Comparison of ENCODE assay signal across 8 mouse cellular contexts in the genomic region with DNA sequence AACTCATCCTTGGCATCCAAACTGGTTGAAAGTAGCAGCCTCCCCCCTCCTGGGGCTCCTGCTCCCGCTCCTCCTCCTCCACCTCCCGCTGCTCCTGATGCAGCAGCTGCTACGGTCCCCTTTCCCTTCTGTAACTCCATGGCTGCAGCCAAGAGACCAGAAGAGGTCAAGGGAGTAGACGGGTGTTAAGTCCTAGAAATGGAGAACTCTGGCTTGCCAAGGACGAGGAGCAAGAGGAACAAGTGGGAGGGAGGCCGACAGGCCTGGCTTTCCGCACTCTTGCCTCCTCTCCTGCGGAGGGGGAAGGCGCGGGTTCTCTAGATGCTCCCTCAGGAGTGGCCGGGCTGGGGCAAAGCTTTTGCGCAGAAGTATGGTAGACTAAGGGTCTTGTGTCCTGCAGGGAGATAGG. TPM values are rescaled to one million over a fixed set of nuclear protein-coding genes. Genes with fewer than 3 reads are reported as not detected.
DNase-seq lines count a peak whose midpoint lies in the region; ATAC-seq and TF ChIP-seq lines count a peak whose summit lies in the region.

No protein-coding gene starts in this region.

- peak; percentile 13 to 15 for DNase-seq in gastrocnemius, adult 8-10 months (ENCODE audit: low spot score in 2 of 2)
- no peak for DNase-seq in gastrocnemius, postnatal 10 days
- DNase-seq in ES-E14 (ENCODE audit: low read depth, low spot score), result no peak
- peak; percentile 47 for DNase-seq in embryo, embryonic 9.5 days (ENCODE audit: extremely low spot score)
- peak; percentile 48 to 53 for DNase-seq in layer of hippocampus, adult 8-10 months (ENCODE audit: low spot score in 2 of 2)
- DNase-seq in right cerebral cortex, postnatal 36 days (ENCODE audit: low spot score in 2 of 2), result peak; percentile 26 to 33

- 0 out of 2 replicates have a peak, but pooled peaks cover 3% of the 10 kb centered on the region for H3K36me3 ChIP-seq in ES-E14 (ENCODE audit: control insufficient read depth, insufficient read depth, low read length, poor library complexity, severe bottlenecking)
- H3K36me3 ChIP-seq in heart, embryonic 15.5 days, result no peaks in the 10 kb centered on the region; the same call in 1 of the 2 replicates
- no peaks in the 10 kb centered on the region for H3K36me3 ChIP-seq in lung, embryonic 16.5 days (ENCODE audit: control insufficient read depth, insufficient read depth, low read length)

- 0 out of 2 replicates have a peak, but pooled peaks have one; percentile 7 for ATAC-seq in heart, embryonic 15.5 days (replicated peaks; ENCODE audit: insufficient number of reproducible peaks, insufficient read depth, low FRiP score, low read depth)
- peak; percentile 32 for ATAC-seq in lung, embryonic 16.5 days (ENCODE audit: low read depth)

- H3K27me3 ChIP-seq in heart, embryonic 15.5 days, result no peaks in the 10 kb centered on the region
- no peaks in the 10 kb centered on the region for H3K27me3 ChIP-seq in lung, embryonic 16.5 days (ENCODE audit: control insufficient read depth, insufficient read depth, low read depth, low read length)

- no peaks in the 10 kb centered on the region for H3K9me3 ChIP-seq in ES-E14 (ENCODE audit: control insufficient read depth, insufficient read depth, low read depth, low read length)
- H3K9me3 ChIP-seq in heart, embryonic 15.5 days (replicated peaks), result no peaks in the 10 kb centered on the region
- no peaks in the 10 kb centered on the region for H3K9me3 ChIP-seq in lung, embryonic 16.5 days (ENCODE audit: control insufficient read depth, low read length)

- H3K9ac ChIP-seq in ES-E14 (ENCODE audit: insufficient read depth, low read depth, low read length, poor library complexity, severe bottlenecking), result peak overlapping the region; percentile 100
- peak overlapping the region; percentile 92 for H3K9ac ChIP-seq in heart, embryonic 15.5 days
- peak overlapping the region; percentile 85 for H3K9ac ChIP-seq in lung, embryonic 16.5 days (ENCODE audit: low read length)

- WGBS in heart, embryonic 15.5 days, result 0% methylated on average over 12 of the region's 12 CpGs
- WGBS in lung, embryonic 16.5 days, result under 1% methylated on average over 12 of the region's 12 CpGs

- in situ Hi-C loops in ES-E14 (cut with MboI; ENCODE audit: low sequenced_read_pairs in 2 of 2, unreplicated experiment in 2 of 2), result no loop called here

- peak overlapping the region; percentile 90 to 96 for H3K4me3 ChIP-seq in ES-E14 (ENCODE audit: insufficient read depth in 1 of 2, low read depth in 1 of 2, low read length in 2 of 2, poor library complexity in 1 of 2, severe bottlenecking in 1 of 2)
- peak overlapping the region; percentile 81 for H3K4me3 ChIP-seq in heart, embryonic 15.5 days
- H3K4me3 ChIP-seq in lung, embryonic 16.5 days (ENCODE audit: low read length), result peak overlapping the region; percentile 61

- H3K4me2 ChIP-seq in heart, embryonic 15.5 days, result peak overlapping the region; percentile 90
- H3K4me2 ChIP-seq in lung, embryonic 16.5 days (ENCODE audit: low read depth, low read length), result peak overlapping the region; percentile 84

- H3K4me1 ChIP-seq in ES-E14 (ENCODE audit: control insufficient read depth in 2 of 2, insufficient read depth in 2 of 2, low read length in 2 of 2, poor library complexity in 1 of 2), result peaks cover 11 to 15% of the 10 kb centered on the region in 2 experiments
- H3K4me1 ChIP-seq in heart, embryonic 15.5 days (replicated peaks), result peaks cover 32% of the 10 kb centered on the region
- peaks cover 29% of the 10 kb centered on the region for H3K4me1 ChIP-seq in lung, embryonic 16.5 days (replicated peaks; ENCODE audit: control insufficient read depth, insufficient read depth, low read length)

- peak overlapping the region; percentile 96 for H3K27ac ChIP-seq in ES-E14 (ENCODE audit: insufficient read depth, low read depth, low read length, poor library complexity, severe bottlenecking)
- peak overlapping the region; percentile 97 for H3K27ac ChIP-seq in heart, embryonic 15.5 days
- peak overlapping the region; percentile 96 for H3K27ac ChIP-seq in lung, embryonic 16.5 days (ENCODE audit: low read length)

TF ChIP-seq in ES-E14, 5 proteins besides CTCF, POLR2A, EP300 and RAD21:
- TF ChIP-seq HCFC1 (IDR thresholded peaks at IDR 0.05; ENCODE audit: borderline replicate concordance, insufficient read depth, low read length), result no peak

RNA-seq across cellular contexts. Expression of a gene that starts 0.6 kb away (rescaled TPM):
- 10 to 100 TPM; 14.0 to 16.8 (median 14.8) TPM for total RNA-seq in gastrocnemius, adult 8-10 months (2022)
- total RNA-seq in gastrocnemius, postnatal 10 days (2021), result 10 to 100 TPM; 18.4 to 24.3 TPM
- 62.7 and 72.4 TPM in 2 replicates for total RNA-seq in ES-E14 (2012; rRNA removed)
- polyA plus RNA-seq in heart, embryonic 15.5 days (2015; fragmentation: Nextera tagmentation; extraction: Ambion mirVana), result 16.7 and 22.6 TPM in 2 replicates
- 10 to 100 TPM; 56.4 to 85.0 (median 73.0) TPM for total RNA-seq in layer of hippocampus, adult 8-10 months (2022)
- 28.7 and 28.8 TPM in 2 replicates for polyA plus RNA-seq in lung, embryonic 16.5 days (2015; fragmentation: Nextera tagmentation; extraction: Ambion mirVana)

RNA-seq across cellular contexts. Expression of a gene that starts 32.9 kb away (rescaled TPM):
- 1 to 10 TPM; 3.8 to 6.9 (median 6.1) TPM for total RNA-seq in gastrocnemius, adult 8-10 months (2022)
- 10 to 100 TPM; 18.7 to 21.4 TPM for total RNA-seq in gastrocnemius, postnatal 10 days (2021)
- total RNA-seq in ES-E14 (2012; rRNA removed), result 16.4 and 21.6 TPM in 2 replicates
- polyA plus RNA-seq in heart, embryonic 15.5 days (2015; fragmentation: Nextera tagmentation; extraction: Ambion mirVana), result 10.1 and 12.5 TPM in 2 replicates
- total RNA-seq in layer of hippocampus, adult 8-10 months (2022), result 1 to 10 TPM; 5.1 to 6.7 (median 5.8) TPM
- polyA plus RNA-seq in lung, embryonic 16.5 days (2015; fragmentation: Nextera tagmentation; extraction: Ambion mirVana), result 24.3 and 25.0 TPM in 2 replicates

RNA-seq across cellular contexts. Expression of a gene that starts 43.1 kb away (rescaled TPM):
- 1 to 10 TPM in 2 of 4 experiments, under 1 TPM in 2; 0.65 to 1.1 (median 0.96) TPM for total RNA-seq in gastrocnemius, adult 8-10 months (2022)
- 1 to 10 TPM; 2.1 to 3.4 TPM for total RNA-seq in gastrocnemius, postnatal 10 days (2021)
- total RNA-seq in ES-E14 (2012; rRNA removed), result 22.9 and 43.7 TPM in 2 replicates
- polyA plus RNA-seq in heart, embryonic 15.5 days (2015; fragmentation: Nextera tagmentation; extraction: Ambion mirVana), result 4.8 and 9.4 TPM in 2 replicates
- 10 to 100 TPM in 3 of 4 experiments, 1 to 10 TPM in 1; 9.1 to 12.7 (median 12.1) TPM for total RNA-seq in layer of hippocampus, adult 8-10 months (2022)
- polyA plus RNA-seq in lung, embryonic 16.5 days (2015; fragmentation: Nextera tagmentation; extraction: Ambion mirVana), result 20.7 and 21.7 TPM in 2 replicates

RNA-seq across cellular contexts. Expression of a gene that starts 43.1 kb away (rescaled TPM):
- 10 to 100 TPM; 24.4 to 33.4 (median 26.9) TPM for total RNA-seq in gastrocnemius, adult 8-10 months (2022)
- 10 to 100 TPM; 46.4 to 50.3 TPM for total RNA-seq in gastrocnemius, postnatal 10 days (2021)
- 153 and 165 TPM in 2 replicates for total RNA-seq in ES-E14 (2012; rRNA removed)
- 97.3 and 108 TPM in 2 replicates for polyA plus RNA-seq in heart, embryonic 15.5 days (2015; fragmentation: Nextera tagmentation; extraction: Ambion mirVana)
- 10 to 100 TPM; 84.2 to 89.7 (median 87.4) TPM for total RNA-seq in layer of hippocampus, adult 8-10 months (2022)
- polyA plus RNA-seq in lung, embryonic 16.5 days (2015; fragmentation: Nextera tagmentation; extraction: Ambion mirVana), result 171 and 189 TPM in 2 replicates

RNA-seq across cellular contexts. Expression of a gene that starts 58.0 kb away (rescaled TPM):
- 10 to 100 TPM; 77.7 to 93.9 (median 78.5) TPM for total RNA-seq in gastrocnemius, adult 8-10 months (2022)
- 10 to 100 TPM; 63.2 to 67.2 TPM for total RNA-seq in gastrocnemius, postnatal 10 days (2021)
- 24.7 and 33.6 TPM in 2 replicates for total RNA-seq in ES-E14 (2012; rRNA removed)
- polyA plus RNA-seq in heart, embryonic 15.5 days (2015; fragmentation: Nextera tagmentation; extraction: Ambion mirVana), result 71.5 and 75.1 TPM in 2 replicates
- total RNA-seq in layer of hippocampus, adult 8-10 months (2022), result 10 to 100 TPM; 54.7 to 68.9 (median 63.0) TPM
- polyA plus RNA-seq in lung, embryonic 16.5 days (2015; fragmentation: Nextera tagmentation; extraction: Ambion mirVana), result 86.4 and 88.5 TPM in 2 replicates

Comparison
In these comparisons a context has a peak if more than half of its experiments do, and no peak if none do; other contexts are left out.
1. DNase-seq: peak in gastrocnemius, adult 8-10 months (2 of 2), embryo, embryonic 9.5 days (single experiment), layer of hippocampus, adult 8-10 months (2 of 2) and right cerebral cortex, postnatal 36 days (2 of 2); none in gastrocnemius, postnatal 10 days (single experiment) and ES-E14 (single experiment).
2. Peak in every context shown above with its lines, with median percentiles within 50 percentile points of each other: H3K27ac ChIP-seq, H3K4me3 ChIP-seq and H3K9ac ChIP-seq.